ENCODE assay signal across 9 mouse cellular contexts in genomic region chr2:116942321-116942791, GRCm38 (mm10).
DNase-seq lines count a peak whose midpoint lies in the region; ATAC-seq lines count a peak whose summit lies in the region.
"Had no signal": no experiment of that assay in that cellular context is flagged by ENCODE, and none has a peak within 500 bp of the region (broad histone marks: within the 10 kb centered on the region; RNA-seq: fewer than 3 reads in every experiment).

No protein-coding gene starts in this region.

- no peaks in the 10 kb centered on the region for H3K27me3 ChIP-seq in neural tube, embryonic 15.5 days (replicated peaks)
- H3K27me3 ChIP-seq in heart, embryonic 15.5 days = no peaks in the 10 kb centered on the region
- H3K27me3 ChIP-seq in liver, embryonic 16.5 days (ENCODE audit: control insufficient read depth, insufficient read depth, low read depth, low read length) = no peaks in the 10 kb centered on the region
- H3K27me3 ChIP-seq: limb, embryonic 12.5 days had no signal

- no peak for ATAC-seq in neural tube, embryonic 15.5 days (ENCODE audit: low FRiP score)
- peak; percentile 62; the same call in 1 of the 2 replicates for ATAC-seq in heart, embryonic 15.5 days (replicated peaks; ENCODE audit: insufficient number of reproducible peaks, insufficient read depth, low FRiP score, low read depth)
- peak; percentile 55 for ATAC-seq in liver, embryonic 16.5 days (ENCODE audit: low read depth)

- no peak overlapping the region for H3K27ac ChIP-seq in neural tube, embryonic 15.5 days (replicated peaks)
- peak overlapping the region; percentile 35; the same call in 1 of the 2 replicates for H3K27ac ChIP-seq in heart, embryonic 15.5 days
- no peak overlapping the region for H3K27ac ChIP-seq in liver, embryonic 16.5 days (ENCODE audit: low read length)
- H3K27ac ChIP-seq: limb, embryonic 12.5 days had no signal

- no peaks in the 10 kb centered on the region for H3K36me3 ChIP-seq in neural tube, embryonic 15.5 days
- no peaks in the 10 kb centered on the region for H3K36me3 ChIP-seq in heart, embryonic 15.5 days
- H3K36me3 ChIP-seq in liver, embryonic 16.5 days (ENCODE audit: control insufficient read depth, insufficient read depth) = no peaks in the 10 kb centered on the region
- H3K36me3 ChIP-seq: limb, embryonic 12.5 days had no signal

- no peak overlapping the region for H3K4me3 ChIP-seq in neural tube, embryonic 15.5 days (replicated peaks)
- no peak overlapping the region for H3K4me3 ChIP-seq in heart, embryonic 15.5 days
- H3K4me3 ChIP-seq in liver, embryonic 16.5 days (ENCODE audit: low read depth, low read length) = no peak overlapping the region
- H3K4me3 ChIP-seq: limb, embryonic 12.5 days had no signal

- no peak overlapping the region for H3K9ac ChIP-seq in neural tube, embryonic 15.5 days (replicated peaks)
- no peak overlapping the region for H3K9ac ChIP-seq in heart, embryonic 15.5 days
- H3K9ac ChIP-seq in liver, embryonic 16.5 days (ENCODE audit: low read depth, low read length) = no peak overlapping the region
- H3K9ac ChIP-seq: limb, embryonic 12.5 days had no signal

- no peaks in the 10 kb centered on the region for H3K9me3 ChIP-seq in neural tube, embryonic 15.5 days (replicated peaks)
- no peaks in the 10 kb centered on the region for H3K9me3 ChIP-seq in heart, embryonic 15.5 days (replicated peaks)
- no peaks in the 10 kb centered on the region for H3K9me3 ChIP-seq in liver, embryonic 16.5 days (replicated peaks; ENCODE audit: control insufficient read depth, low read length)
- H3K9me3 ChIP-seq: limb, embryonic 12.5 days had no signal

- no peaks in the 10 kb centered on the region for H3K4me1 ChIP-seq in neural tube, embryonic 15.5 days
- peaks cover 3% of the 10 kb centered on the region for H3K4me1 ChIP-seq in heart, embryonic 15.5 days (replicated peaks)
- H3K4me1 ChIP-seq in liver, embryonic 16.5 days (ENCODE audit: control insufficient read depth, low read depth, low read length) = no peaks in the 10 kb centered on the region
- H3K4me1 ChIP-seq: limb, embryonic 12.5 days had no signal

- peak; percentile 21 for DNase-seq in neural tube, embryonic 10.5 days (ENCODE audit: extremely low spot score, low spot score)
- DNase-seq in cerebellum, adult 8-10 months = no peak
- no peak for DNase-seq in layer of hippocampus, adult 18-20 months (ENCODE audit: low spot score in 2 of 2)
- no peak for DNase-seq in frontal cortex, postnatal 14 days (ENCODE audit: low spot score in 2 of 2)
- no peak for DNase-seq in right cerebral cortex, postnatal 14 days

- no peak overlapping the region for H3K4me2 ChIP-seq in neural tube, embryonic 15.5 days
- no peak overlapping the region for H3K4me2 ChIP-seq in heart, embryonic 15.5 days
- H3K4me2 ChIP-seq in liver, embryonic 16.5 days (ENCODE audit: low read depth, low read length) = no peak overlapping the region
- H3K4me2 ChIP-seq: limb, embryonic 12.5 days had no signal

- 61% methylated on average over 8 of the region's 8 CpGs for WGBS in neural tube, embryonic 15.5 days
- 47% methylated on average over 8 of the region's 8 CpGs for WGBS in heart, embryonic 15.5 days
- 23% methylated on average over 8 of the region's 8 CpGs for WGBS in liver, embryonic 16.5 days (ENCODE audit: insufficient replicate concordance)
